Mouse (Mus musculus) urinary bladder, postnatal 10 days (tissue): ENCODE measurements around the gene Lrrfip1.

Source experiments
- DNase-seq: peaks from one replicate; pipeline ENCODE4 v3.0.0; 2022; ENCODE audit warnings: low spot score

The Lrrfip1 gene

GRCm38 (mm10) chr1:90998268-90998890 is at the start of gene Lrrfip1:
Gene Lrrfip1 (plus strand): TSS chr1:90998737.
- no peak for DNase-seq

DNA sequence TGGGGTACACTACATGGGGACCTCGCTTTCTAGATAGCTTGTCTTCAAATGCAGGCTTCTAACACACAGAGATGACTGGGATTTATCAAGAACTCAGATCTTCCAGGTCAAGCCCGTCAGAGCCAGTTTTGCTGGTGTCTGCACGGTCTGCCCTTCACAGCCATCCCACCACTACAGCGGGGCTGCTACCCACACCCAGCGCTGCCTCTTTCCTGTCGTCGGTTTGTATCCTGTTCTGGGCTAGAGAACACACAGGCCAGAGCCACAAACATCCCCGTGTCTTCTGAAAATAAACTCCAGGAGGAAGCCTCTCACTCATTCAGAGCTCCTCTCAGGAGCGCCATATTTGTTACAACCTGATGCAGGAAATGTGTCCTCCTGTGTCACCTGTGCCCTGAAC is 49.2 kb upstream of the Lrrfip1 start:
- DNase-seq, result no peak

DNA sequence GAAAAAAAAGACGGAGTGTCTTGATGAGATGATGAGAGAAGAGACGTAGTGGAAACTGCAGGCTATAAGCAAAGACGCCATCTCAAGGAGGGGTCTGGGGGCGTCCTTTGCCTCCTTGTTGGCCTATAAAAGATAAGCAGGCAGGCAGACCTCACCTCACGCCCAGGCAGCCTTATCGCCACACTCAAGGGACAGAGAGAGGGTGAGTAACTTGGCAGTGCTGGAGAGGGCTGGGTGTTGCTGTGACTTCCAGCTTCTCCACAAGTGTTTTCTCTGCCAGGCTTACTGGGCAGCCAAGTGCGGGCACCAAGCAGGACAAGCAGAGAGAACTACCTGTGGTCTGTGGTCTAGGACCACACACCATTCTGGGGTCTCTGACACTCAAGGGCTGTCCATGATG is 46.9 kb upstream of the Lrrfip1 start:
- no peak for DNase-seq

DNA sequence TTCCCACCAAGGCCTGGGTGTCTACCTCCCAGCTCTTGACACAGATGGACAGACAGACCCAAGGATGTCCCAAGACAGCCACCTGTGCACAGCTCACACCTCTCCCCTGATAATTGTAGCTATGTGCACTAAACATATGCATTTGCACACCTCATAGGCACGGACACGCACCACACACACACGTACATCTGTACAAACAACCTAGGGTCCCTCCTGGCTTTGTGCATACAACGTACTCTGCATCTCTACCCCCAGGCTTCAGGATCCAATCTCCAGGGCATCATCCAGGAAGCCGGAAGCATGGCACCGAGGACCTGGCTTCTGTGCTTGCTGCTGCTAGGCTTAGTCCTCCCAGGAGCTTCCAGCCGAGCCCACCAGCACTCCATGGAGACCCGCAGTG is 45.7 kb upstream of the Lrrfip1 start, which contains the start of gene Prlh:
Gene Prlh, plus strand, starts transcription at position 301 of the 400 bp plus-strand sequence.
- DNase-seq, result no peak

DNA sequence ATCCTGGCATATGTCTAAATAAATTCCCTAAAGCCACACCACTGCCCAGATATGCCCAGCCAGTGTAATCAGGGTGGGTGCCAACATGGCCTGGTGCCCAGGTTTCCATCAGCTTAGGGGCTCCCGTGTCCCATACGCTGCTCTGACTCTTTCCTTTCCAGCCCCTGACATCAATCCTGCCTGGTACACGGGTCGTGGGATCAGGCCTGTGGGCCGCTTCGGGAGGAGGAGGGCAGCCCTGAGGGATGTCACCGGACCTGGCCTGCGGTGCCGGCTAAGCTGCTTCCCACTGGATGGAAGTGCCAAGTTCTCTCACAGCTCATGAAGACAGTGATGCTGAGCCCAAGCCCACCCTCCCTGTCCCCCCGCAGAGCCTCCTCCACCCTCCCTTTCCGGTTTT is 44.8 kb upstream of the Lrrfip1 start:
- DNase-seq, result no peak

GRCm38 (mm10) chr1:90956245-90957096 is 42.1 kb upstream of the Lrrfip1 start:
- no peak for DNase-seq

DNA sequence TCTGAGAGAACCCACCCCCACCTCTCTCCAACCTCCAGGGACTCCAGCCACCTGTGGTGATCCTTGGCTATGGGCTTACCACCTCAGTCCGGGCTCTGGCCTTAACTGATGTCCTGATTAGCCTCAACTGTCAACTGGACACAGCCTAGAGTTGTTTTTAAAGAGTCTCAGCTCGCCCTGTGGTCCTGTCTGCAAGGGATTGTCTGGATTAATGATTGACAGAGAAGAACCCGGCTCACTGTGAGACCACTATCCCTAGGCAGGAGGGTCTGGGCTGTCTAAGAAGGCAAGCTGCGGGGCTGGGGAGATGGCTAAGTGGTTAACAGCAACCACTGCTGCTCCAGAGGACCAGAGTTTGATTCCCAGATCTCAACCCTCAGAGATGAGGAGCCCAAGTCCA is 36.0 kb upstream of the Lrrfip1 start:
- DNase-seq, result no peak

- no peak for DNase-seq
Measured at GRCm38 (mm10) chr1:90962994-90963393, 35.5 kb upstream of the Lrrfip1 start.

DNA sequence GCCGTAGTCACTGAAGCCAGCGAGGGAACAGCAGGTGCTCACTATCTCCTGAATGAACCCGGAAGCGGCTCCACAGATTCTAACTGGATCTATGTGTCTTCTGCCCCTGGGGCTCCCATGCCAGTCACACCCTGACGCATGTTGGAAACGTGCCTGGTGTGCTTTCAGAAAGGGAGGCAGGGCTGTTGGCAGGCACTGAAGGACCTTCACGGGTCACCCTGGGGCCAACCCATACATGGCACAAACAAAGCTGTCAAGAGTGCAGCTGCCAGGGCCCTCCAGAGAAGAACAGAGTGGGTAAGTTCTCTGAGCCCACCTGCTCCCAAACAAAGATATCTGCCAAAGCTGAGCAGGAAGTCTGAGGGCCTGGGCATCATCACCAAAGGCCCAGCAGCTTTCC is 31.0 kb upstream of the Lrrfip1 start:
- no peak for DNase-seq

DNA sequence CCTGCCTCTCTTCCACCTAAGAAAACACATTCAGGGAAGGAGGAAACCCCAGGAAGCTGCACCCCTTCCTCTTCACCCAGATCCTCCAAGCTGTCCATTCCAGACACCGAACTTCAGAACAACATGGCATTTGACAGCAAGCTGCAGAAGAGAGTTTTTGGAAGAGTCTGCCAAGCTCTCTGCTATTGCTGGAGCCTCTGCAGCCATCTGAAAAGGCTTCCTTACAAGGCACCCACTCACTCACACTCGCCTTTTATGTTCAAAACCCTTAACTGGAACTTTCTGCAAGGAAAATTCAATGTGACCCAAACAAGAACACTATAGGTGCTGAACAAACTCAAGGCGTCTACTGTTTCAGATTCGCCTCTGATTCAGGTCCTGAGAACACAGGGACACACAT is 29.9 kb upstream of the Lrrfip1 start:
- DNase-seq, result peak; percentile 4

DNA sequence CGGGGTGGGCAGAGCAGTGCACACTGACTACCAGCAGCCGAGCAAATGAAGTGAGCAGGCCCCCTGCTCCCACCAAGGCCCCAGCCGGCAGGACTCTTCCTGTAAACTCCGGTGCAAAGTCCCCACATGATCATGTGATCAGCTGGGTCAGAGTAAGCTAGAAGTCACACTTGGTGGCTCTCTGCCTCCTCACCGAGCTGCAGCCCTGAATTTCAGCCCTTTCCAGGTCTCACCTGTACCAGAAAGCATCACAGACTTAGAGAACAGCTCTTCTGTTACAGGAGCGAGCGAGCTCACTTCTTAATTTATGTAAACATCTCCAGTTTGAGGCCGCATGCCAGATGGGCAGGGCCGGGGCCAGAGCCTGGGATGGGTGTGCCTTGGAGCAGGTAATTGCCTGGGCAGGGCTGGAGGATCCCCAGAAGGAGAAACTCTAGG is 29.2 kb upstream of the Lrrfip1 start, which contains the start of gene Rab17:
Gene Rab17, minus strand, starts transcription at position 315 of the 438 bp plus-strand sequence.
- peak; percentile 11 for DNase-seq

DNA sequence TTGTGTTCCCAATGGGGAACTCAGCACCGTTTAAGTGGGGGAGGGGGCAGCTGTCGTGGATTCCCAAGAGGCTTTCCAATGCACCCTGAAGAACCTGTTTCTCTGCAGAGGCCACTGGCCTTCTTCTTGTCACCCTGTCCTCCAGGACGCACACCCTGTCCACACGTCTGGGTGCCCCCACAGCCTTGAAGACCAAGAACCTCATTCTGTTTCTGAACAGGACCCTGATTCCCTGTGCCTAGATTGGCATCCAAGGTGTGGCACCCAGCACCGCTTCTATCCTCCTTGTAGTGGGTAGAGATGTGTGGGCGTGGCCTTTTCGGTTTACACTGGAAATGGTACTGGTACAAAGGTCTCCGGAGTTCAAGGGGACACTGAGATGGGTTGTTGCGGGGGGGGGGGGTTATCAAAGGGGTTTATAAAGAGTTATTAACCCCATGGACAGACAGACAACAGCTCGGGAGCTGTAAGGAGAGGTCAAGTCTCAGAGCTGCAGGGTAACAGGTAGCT is 28.6 kb upstream of the Lrrfip1 start:
- no peak for DNase-seq

DNA sequence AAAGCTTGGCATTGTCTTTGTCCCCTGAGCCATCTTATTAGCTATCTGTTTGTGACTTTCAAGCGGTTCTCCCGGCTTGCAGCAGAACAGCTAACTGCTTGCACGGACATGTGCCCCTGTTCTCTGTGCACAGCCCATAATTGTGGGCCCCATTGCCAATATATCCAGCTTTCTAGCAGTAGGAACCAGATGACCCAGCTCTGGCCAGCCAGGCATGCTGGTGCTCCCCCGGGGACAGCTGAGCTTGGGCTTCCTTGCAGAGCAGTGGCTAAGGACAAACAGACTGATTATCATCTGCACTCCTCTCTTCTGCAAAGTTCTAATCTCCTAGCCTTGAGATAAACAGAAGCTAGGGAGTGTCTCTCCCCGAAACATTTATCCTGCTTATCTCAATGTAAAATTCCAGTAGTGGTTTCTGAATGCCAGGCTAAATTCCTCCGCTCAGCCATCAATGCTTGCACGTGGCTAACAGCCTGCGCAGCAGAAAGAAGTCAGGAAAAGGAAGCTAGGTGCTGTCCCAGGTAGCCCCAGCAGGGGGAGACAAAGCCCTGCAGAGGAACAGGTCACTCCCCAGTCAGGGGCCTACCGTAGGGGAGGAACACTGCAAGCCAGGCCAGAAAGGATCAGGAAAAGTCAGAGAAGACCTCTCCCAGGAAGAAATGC is 25.5 kb upstream of the Lrrfip1 start:
- DNase-seq, result peak; percentile 88

DNA sequence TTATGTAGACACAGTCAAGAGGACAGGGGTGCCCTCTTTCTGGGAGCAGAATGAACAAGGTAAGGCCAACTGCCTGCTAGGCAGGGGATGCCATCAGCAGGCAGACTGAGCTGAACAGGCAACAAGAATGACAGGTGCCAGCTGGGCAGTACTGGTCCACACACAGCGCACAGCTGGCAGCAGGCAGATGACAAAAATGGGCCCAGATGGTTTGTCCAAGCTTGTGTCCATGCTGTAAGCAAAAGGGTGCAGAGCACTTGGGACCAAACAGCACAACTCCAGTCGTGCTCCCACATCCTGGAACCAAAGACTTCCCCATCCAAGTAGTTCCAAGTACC is 25.0 kb upstream of the Lrrfip1 start:
- DNase-seq, result no peak

GRCm38 (mm10) chr1:90974906-90975649 is 23.5 kb upstream of the Lrrfip1 start:
- DNase-seq, result peak; percentile 8

- DNase-seq, result no peak
Measured at GRCm38 (mm10) chr1:90975960-90976359, 22.6 kb upstream of the Lrrfip1 start.

- DNase-seq, result peak; percentile 2
Measured at GRCm38 (mm10) chr1:90980638-90981330, 17.8 kb upstream of the Lrrfip1 start.

- DNase-seq, result no peak
Measured at GRCm38 (mm10) chr1:90981346-90981745, 17.2 kb upstream of the Lrrfip1 start.

DNA sequence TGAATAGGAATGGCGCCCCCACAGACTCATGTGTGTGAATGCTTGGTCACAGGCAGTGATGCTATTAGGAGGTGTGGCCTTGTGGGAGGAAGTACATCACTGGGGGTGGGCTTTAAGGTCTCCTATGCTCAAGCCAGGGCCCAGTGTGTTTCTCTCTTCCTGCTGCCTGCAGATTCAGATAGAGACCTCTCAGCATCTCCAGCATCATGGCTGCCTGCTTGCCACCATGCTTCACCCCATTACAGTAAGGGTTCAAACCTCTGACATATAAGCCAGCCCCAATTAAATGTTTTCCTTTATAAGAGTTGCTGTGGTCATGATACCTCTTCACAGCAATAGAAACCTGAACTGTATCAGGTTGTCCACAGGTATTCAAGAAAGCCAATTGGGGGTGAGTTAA is 2.6 kb upstream of the Lrrfip1 start:
- no peak for DNase-seq

DNA sequence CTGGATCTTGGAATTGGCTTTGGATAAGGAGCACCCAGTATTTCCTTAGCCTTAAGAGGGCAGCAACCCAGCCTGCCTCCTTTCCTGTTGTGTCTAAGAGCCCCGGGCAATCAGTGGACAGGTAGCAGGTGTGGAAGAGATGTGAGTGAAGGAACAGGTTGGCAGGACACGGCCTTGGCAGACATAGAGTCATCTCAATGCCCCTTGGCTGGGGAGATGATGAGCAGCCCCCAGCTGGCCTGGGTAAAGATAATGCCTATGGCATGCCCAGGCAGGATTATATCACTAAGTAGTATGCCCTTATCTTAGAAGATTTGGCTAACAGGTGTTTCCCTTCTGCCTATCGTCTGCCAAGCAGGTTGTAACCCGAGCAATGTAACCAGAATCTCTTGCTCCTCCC is 1.4 kb upstream of the Lrrfip1 start:
- no peak for DNase-seq

DNA sequence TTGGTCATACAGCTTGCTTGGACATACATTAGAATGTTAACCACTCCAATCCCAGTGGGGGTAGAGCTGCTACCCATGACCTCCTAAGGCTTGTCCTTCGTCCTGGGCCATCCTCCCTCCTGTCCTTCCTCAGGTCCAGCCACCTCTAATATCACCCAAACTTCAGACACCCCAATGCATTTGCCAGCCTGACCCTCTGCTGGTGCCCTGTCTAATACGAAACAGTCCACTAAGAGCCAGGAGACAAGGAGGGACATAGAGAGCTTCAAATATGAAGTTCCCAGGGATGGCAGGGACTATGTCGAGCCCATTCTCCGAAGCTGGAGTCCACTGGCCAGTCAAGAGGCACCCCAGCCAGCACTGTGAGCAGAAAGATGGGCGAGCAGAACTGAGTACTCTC is 896 bp upstream of the Lrrfip1 start:
- DNase-seq, result no peak
